Mouse (Mus musculus): ENCODE measurements around the gene Hormad1. TPM values are rescaled to one million over a fixed set of nuclear protein-coding genes. Genes with fewer than 3 reads are reported as not detected.
A peak's percentile ranks its signal among the peaks of the same experiment; 100 is the strongest.

The Hormad1 gene
- 0.10 TPM in 1 of 2 replicates, not detected in the other for polyA plus RNA-seq (2015; fragmentation: Nextera tagmentation; extraction: Ambion mirVana)

DNA sequence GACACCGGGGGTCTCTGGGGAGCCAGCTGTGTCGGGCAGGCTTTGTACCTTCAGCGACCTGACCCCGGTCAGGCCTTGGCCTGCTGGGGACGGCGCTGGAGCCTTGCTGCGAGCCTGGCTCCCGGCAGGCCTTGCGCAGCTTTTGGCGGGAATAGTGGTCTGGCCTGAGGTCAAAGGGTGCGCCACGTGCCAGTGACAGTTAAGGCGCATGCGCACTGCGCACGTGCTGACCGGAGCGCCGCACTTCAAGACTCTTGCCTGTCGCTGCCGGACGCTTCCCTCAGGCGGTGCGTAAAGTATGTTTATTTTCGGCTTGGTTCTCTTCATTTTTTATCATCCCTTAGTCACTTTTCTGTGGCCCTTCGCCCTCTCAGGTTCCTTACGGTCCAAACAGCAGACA lies at the start of gene Hormad1:
TSS of gene Hormad1 (plus strand) at position 241 of the 400 bp plus-strand sequence.
- Histone ChIP-seq H3K9me3 (ENCODE audit: control insufficient read depth, low read length) (no peaks in the 10 kb centered on the region), H3K27ac (ENCODE audit: low read length) (no peak within 1 kb of the TSS)
- no peak for ATAC-seq

DNA sequence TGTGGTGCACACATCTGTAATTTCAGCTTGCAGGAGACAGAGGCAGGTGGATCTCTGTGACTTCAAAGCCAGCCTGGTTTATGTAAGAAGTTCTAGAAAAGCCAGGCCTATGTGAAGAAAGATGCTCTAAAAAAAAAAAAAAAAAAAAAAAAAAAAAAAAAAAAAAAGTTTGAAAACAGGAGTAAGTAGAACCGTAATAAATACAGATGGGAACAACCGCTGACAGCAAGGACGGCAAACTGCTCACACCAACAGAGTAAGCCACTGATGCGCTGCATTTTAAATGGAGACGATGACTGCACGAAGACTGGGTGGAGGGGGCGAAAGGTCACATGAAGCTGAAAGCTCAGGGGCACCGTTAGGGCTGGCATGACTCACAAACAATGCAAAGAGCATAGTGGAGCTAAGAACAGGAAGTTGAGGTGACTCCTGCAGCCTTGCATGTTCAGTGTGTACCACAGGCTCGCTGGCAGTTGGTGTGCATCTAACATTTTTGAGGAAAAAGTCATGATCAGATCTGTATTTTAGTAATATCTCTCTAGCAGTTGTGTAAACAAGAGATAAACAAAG lies 47.8 kb upstream of the Hormad1 start:
- 64% methylated on average over 9 of the region's 9 CpGs for WGBS
- Histone ChIP-seq H3K4me3 (ENCODE audit: low read length) (no peak overlapping the region), H3K27ac (ENCODE audit: low read length) (no peak overlapping the region), H3K9ac (ENCODE audit: low read depth, low read length) (no peak overlapping the region), H3K27me3 (replicated peaks; ENCODE audit: control insufficient read depth, insufficient read depth, low read length) (no peaks in the 10 kb centered on the region), H3K9me3 (ENCODE audit: control insufficient read depth, low read length) (no peaks in the 10 kb centered on the region), H3K36me3 (ENCODE audit: control insufficient read depth, insufficient read depth, low read length) (no peaks in the 10 kb centered on the region), H3K4me1 (ENCODE audit: control insufficient read depth, insufficient read depth, low read length) (no peaks in the 10 kb centered on the region), H3K4me2 (ENCODE audit: low read depth, low read length) (no peak overlapping the region)
- ATAC-seq: 0 out of 2 replicates have a peak, but pooled peaks have one; percentile 44

More for the DNA sequence above, at the start of gene Hormad1:
- Histone ChIP-seq H3K4me2 (ENCODE audit: low read depth, low read length) (no peak within 1 kb of the TSS), H3K27me3 (replicated peaks; ENCODE audit: control insufficient read depth, insufficient read depth, low read length) (no peaks in the 10 kb centered on the region), H3K36me3 (ENCODE audit: control insufficient read depth, insufficient read depth, low read length) (no peaks in the 10 kb centered on the region), H3K4me3 (ENCODE audit: low read length) (no peak within 1 kb of the TSS), H3K9ac (ENCODE audit: low read depth, low read length) (no peak within 1 kb of the TSS), H3K4me1 (ENCODE audit: control insufficient read depth, insufficient read depth, low read length) (no peaks in the 10 kb centered on the region)
- WGBS: 87% methylated on average over 27 of the region's 27 CpGs

DNA sequence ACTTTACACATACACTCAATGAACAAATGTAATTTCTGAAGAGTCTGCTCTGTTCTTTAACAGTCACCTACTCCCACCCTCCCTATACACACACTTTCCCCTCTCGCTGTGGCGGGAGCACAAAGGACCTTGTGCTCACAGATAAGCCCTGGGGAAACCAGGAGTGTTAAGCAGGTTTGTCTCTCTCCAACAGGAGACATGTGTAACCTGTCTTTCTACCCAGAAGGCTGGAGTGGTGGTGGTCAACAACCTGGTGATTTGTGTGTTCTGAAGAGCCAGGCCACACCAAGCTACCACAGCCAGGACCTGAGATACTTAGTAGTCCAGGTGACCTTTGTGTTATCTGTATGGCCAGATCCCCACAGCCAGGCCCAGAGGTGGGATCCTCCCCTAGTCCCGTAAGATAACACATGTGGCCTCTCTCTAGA lies 42.8 kb upstream of the Hormad1 start:
- Histone ChIP-seq H3K27me3 (replicated peaks; ENCODE audit: control insufficient read depth, insufficient read depth, low read length) (no peaks in the 10 kb centered on the region), H3K4me3 (ENCODE audit: low read length) (no peak overlapping the region), H3K36me3 (ENCODE audit: control insufficient read depth, insufficient read depth, low read length) (no peaks in the 10 kb centered on the region), H3K4me2 (ENCODE audit: low read depth, low read length) (no peak overlapping the region), H3K4me1 (ENCODE audit: control insufficient read depth, insufficient read depth, low read length) (peaks cover 8% of the 10 kb centered on the region), H3K9ac (ENCODE audit: low read depth, low read length) (no peak overlapping the region), H3K9me3 (ENCODE audit: control insufficient read depth, low read length) (no peaks in the 10 kb centered on the region), H3K27ac (ENCODE audit: low read length) (no peak overlapping the region)
- WGBS: 69% methylated on average over 3 of the region's 3 CpGs
- ATAC-seq: peak; percentile 60

DNA sequence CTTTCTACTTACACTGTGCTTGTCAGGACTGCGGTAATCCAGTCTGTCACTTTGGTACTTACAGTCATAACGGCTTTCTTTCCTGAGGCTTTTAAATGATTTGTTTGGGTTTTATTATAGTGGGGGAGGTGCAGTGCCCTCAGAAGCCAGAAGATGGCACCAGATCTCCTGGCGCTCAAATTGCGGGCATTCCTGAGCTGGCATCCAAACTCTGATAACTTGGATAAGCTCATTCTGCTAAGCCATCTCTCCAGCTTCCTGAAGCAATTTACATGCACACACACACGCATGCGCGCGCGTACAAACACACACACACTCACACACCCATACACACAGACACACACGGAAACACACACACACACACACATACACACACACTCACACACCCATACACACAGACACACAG lies 42.0 kb upstream of the Hormad1 start:
- Histone ChIP-seq H3K9ac (ENCODE audit: low read depth, low read length) (no peak overlapping the region), H3K4me2 (ENCODE audit: low read depth, low read length) (no peak overlapping the region; the same call in 1 of the 2 replicates), H3K4me1 (ENCODE audit: control insufficient read depth, insufficient read depth, low read length) (peaks cover 8% of the 10 kb centered on the region), H3K36me3 (ENCODE audit: control insufficient read depth, insufficient read depth, low read length) (no peaks in the 10 kb centered on the region), H3K4me3 (ENCODE audit: low read length) (no peak overlapping the region), H3K27me3 (replicated peaks; ENCODE audit: control insufficient read depth, insufficient read depth, low read length) (no peaks in the 10 kb centered on the region), H3K9me3 (ENCODE audit: control insufficient read depth, low read length) (no peaks in the 10 kb centered on the region), H3K27ac (ENCODE audit: low read length) (no peak overlapping the region)
- ATAC-seq: peak; percentile 51
- 20% methylated on average over 10 of the region's 10 CpGs for WGBS

DNA sequence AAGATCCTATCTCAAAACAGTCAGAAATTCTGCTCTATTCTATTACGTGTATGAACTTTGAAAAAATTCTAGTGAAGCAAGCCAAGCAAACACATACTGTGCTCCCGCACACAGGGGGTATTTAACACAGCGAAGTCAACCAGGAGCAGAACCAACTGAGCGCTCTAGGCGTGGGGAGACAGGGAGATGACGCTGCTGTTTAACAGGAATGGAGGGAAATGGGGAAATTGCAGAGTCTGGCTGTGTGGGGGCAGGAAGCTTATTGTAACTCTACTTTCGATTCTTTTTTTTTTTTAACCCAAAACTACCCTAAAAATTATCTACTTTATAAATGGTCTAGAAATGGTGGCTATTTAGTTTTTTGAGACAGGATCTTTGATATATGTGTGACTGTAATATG lies 40.6 kb upstream of the Hormad1 start:
- Histone ChIP-seq H3K4me1 (ENCODE audit: control insufficient read depth, insufficient read depth, low read length) (peaks cover 15% of the 10 kb centered on the region), H3K4me3 (ENCODE audit: low read length) (no peak overlapping the region), H3K27ac (ENCODE audit: low read length) (no peak overlapping the region), H3K27me3 (replicated peaks; ENCODE audit: control insufficient read depth, insufficient read depth, low read length) (no peaks in the 10 kb centered on the region), H3K9me3 (ENCODE audit: control insufficient read depth, low read length) (no peaks in the 10 kb centered on the region), H3K4me2 (ENCODE audit: low read depth, low read length) (no peak overlapping the region), H3K36me3 (ENCODE audit: control insufficient read depth, insufficient read depth, low read length) (no peaks in the 10 kb centered on the region), H3K9ac (ENCODE audit: low read depth, low read length) (no peak overlapping the region)
- ATAC-seq: no peak
- WGBS: 78% methylated on average over 7 of the region's 7 CpGs

DNA sequence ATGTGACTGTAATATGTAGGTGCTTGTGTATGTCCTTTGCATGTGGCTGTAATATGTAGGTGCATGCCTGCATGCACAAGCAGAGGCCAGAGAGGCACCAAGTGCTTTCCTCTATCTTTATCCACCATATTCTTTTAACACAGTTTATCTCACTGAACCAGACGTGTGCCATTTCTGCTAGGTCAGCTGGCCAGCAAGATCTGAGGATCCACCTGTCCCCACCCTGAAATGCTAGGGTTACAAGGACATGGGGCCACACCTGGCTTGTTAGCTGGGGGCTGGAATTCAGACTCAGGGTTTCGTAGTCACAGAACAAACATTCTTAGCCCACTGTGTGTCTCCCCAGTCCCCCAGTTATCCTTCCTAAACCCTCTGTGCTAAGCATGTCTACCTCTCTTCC lies 40.2 kb upstream of the Hormad1 start:
- WGBS: 58% methylated on average over 2 of the region's 2 CpGs
- Histone ChIP-seq H3K4me3 (ENCODE audit: low read length) (no peak overlapping the region), H3K4me1 (ENCODE audit: control insufficient read depth, insufficient read depth, low read length) (peaks cover 15% of the 10 kb centered on the region), H3K9me3 (ENCODE audit: control insufficient read depth, low read length) (no peaks in the 10 kb centered on the region), H3K4me2 (ENCODE audit: low read depth, low read length) (no peak overlapping the region), H3K27ac (ENCODE audit: low read length) (no peak overlapping the region), H3K36me3 (ENCODE audit: control insufficient read depth, insufficient read depth, low read length) (no peaks in the 10 kb centered on the region), H3K9ac (ENCODE audit: low read depth, low read length) (no peak overlapping the region), H3K27me3 (replicated peaks; ENCODE audit: control insufficient read depth, insufficient read depth, low read length) (no peaks in the 10 kb centered on the region)
- ATAC-seq: peak; percentile 57

DNA sequence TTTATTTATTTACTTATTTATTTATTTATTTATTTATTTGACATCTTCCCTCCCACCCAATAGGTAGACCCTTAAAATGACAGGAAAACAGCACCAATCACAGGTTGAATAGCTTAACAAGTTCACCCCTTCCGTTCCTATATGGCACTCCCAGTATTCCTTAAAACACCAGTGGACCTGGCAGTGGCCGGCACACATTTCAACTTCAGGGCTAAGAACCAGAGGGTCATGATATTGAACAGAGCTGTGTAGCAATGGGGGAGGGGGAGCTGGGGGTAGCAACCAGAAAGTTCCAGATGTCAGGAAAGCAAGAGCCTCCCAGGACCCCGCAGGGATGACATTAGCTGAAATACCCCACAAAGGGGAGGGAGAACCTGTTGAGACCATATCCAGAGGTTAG lies 39.4 kb upstream of the Hormad1 start:
- no peak overlapping the region for H3K9ac ChIP-seq (ENCODE audit: low read depth, low read length)
- H3K27me3 ChIP-seq (replicated peaks; ENCODE audit: control insufficient read depth, insufficient read depth, low read length): no peaks in the 10 kb centered on the region
- H3K9me3 ChIP-seq (ENCODE audit: control insufficient read depth, low read length): no peaks in the 10 kb centered on the region
- peaks cover 15% of the 10 kb centered on the region for H3K4me1 ChIP-seq (ENCODE audit: control insufficient read depth, insufficient read depth, low read length)
- no peaks in the 10 kb centered on the region for H3K36me3 ChIP-seq (ENCODE audit: control insufficient read depth, insufficient read depth, low read length)
- WGBS: 78% methylated on average over 3 of the region's 3 CpGs
- ATAC-seq: no peak
- H3K27ac ChIP-seq (ENCODE audit: low read length): no peak overlapping the region
- no peak overlapping the region for H3K4me2 ChIP-seq (ENCODE audit: low read depth, low read length)
- H3K4me3 ChIP-seq (ENCODE audit: low read length): no peak overlapping the region

DNA sequence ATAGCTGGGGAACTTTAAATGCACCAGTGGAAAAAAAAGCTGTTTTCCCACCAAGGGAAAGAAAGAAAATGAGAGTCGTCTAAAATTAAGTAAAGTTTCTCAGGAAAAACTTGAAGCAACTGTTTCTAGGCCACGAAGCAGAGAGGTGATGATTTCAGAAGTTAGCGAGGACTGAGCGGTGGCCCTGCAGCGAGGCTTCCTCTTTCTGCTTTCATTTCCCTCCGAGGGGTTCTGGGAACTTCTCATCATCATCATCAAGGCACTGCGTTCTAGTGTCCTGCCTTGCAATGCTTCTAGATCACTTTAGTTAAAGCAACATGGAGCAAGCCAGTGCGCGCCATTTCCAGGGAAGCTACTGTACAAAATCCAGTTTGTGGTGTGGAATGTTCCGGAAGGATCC lies 38.3 kb upstream of the Hormad1 start:
- H3K4me2 ChIP-seq (ENCODE audit: low read depth, low read length): no peak overlapping the region
- H3K4me1 ChIP-seq (ENCODE audit: control insufficient read depth, insufficient read depth, low read length): peaks cover 15% of the 10 kb centered on the region
- ATAC-seq: no peak
- H3K9ac ChIP-seq (ENCODE audit: low read depth, low read length): no peak overlapping the region
- WGBS: 85% methylated on average over 10 of the region's 10 CpGs
- no peak overlapping the region for H3K4me3 ChIP-seq (ENCODE audit: low read length)
- no peaks in the 10 kb centered on the region for H3K9me3 ChIP-seq (ENCODE audit: control insufficient read depth, low read length)
- no peaks in the 10 kb centered on the region for H3K36me3 ChIP-seq (ENCODE audit: control insufficient read depth, insufficient read depth, low read length)
- no peaks in the 10 kb centered on the region for H3K27me3 ChIP-seq (replicated peaks; ENCODE audit: control insufficient read depth, insufficient read depth, low read length)
- no peak overlapping the region for H3K27ac ChIP-seq (ENCODE audit: low read length)

DNA sequence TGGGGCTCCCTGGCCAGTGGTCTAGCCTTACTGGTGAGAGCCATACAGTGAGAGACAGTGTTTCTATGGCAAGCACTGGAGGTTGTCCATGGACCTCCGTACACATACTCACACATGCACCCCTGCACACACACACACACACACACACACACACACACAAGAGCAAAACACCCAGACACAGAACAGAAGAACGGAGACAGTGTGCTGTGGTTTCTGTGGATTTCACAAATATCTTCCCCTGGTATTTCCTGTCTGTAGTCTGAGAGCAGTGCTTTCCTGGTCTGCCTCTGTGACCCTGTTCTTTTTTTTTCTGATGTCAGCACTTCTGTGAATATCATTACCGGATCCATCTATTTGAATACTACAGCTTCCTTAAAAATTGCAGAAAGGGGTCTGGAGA lies 35.8 kb upstream of the Hormad1 start:
- Histone ChIP-seq H3K27ac (ENCODE audit: low read length) (peak overlapping the region; percentile 41), H3K4me1 (ENCODE audit: control insufficient read depth, insufficient read depth, low read length) (0 out of 2 replicates have a peak, but pooled peaks cover 10% of the 10 kb centered on the region), H3K27me3 (replicated peaks; ENCODE audit: control insufficient read depth, insufficient read depth, low read length) (no peaks in the 10 kb centered on the region), H3K36me3 (ENCODE audit: control insufficient read depth, insufficient read depth, low read length) (no peaks in the 10 kb centered on the region), H3K4me3 (ENCODE audit: low read length) (no peak overlapping the region), H3K9me3 (ENCODE audit: control insufficient read depth, low read length) (no peaks in the 10 kb centered on the region), H3K9ac (ENCODE audit: low read depth, low read length) (no peak overlapping the region; the same call in 1 of the 2 replicates), H3K4me2 (ENCODE audit: low read depth, low read length) (no peak overlapping the region)
- ATAC-seq: no peak
- WGBS: 42% methylated on average over 3 of the region's 3 CpGs

DNA sequence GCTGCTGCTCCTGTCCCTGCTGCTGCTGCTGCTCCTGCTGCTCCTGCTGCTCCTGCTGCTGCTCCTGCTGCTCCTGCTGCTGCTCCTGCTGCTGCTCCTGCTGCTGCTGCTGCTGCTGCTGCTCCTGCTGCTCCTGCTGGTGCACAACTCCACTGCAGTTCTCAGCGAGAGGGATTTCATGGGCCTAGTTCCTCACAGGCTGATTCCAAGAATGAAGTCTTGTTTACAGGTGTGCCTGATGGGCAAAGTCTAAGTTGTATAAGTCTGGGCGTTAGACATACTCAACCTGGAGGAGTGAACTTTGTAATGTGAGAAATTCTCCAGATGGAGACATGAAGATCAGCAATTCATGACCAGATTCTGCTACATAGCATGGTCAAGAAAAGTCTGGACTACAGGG lies 34.8 kb upstream of the Hormad1 start:
- no peak overlapping the region for H3K4me2 ChIP-seq (ENCODE audit: low read depth, low read length)
- no peaks in the 10 kb centered on the region for H3K36me3 ChIP-seq (ENCODE audit: control insufficient read depth, insufficient read depth, low read length)
- no peaks in the 10 kb centered on the region for H3K27me3 ChIP-seq (replicated peaks; ENCODE audit: control insufficient read depth, insufficient read depth, low read length)
- peak; percentile 92 for ATAC-seq
- no peaks in the 10 kb centered on the region for H3K9me3 ChIP-seq (ENCODE audit: control insufficient read depth, low read length)
- no peak overlapping the region for H3K4me3 ChIP-seq (ENCODE audit: low read length)
- peak overlapping the region; percentile 68 for H3K27ac ChIP-seq (ENCODE audit: low read length)
- H3K9ac ChIP-seq (ENCODE audit: low read depth, low read length): no peak overlapping the region
- H3K4me1 ChIP-seq (ENCODE audit: control insufficient read depth, insufficient read depth, low read length): 0 out of 2 replicates have a peak, but pooled peaks cover 7% of the 10 kb centered on the region
- WGBS: 42% methylated on average over 2 of the region's 2 CpGs
